Mouse (Mus musculus): ENCODE measurements around the gene St6galnac4. TPM values are rescaled to one million over a fixed set of nuclear protein-coding genes. Genes with fewer than 3 reads are reported as not detected.

St6galnac4 gene
- polyA plus RNA-seq, 1 experiment from 2014 or later: 35.1 TPM

- ATAC-seq (ENCODE audit: low read depth): no peak
- H3K9ac ChIP-seq (replicated peaks; ENCODE audit: low read depth, low read length): no peak overlapping the region
- H3K9me3 ChIP-seq (ENCODE audit: control insufficient read depth, low read length): no peaks in the 10 kb centered on the region
- 89% methylated on average over 9 of the region's 9 CpGs for WGBS
- no peak overlapping the region for H3K27ac ChIP-seq (ENCODE audit: low read depth, low read length)
- no peak overlapping the region; the same call in 1 of the 2 replicates for H3K4me3 ChIP-seq (ENCODE audit: low read depth, low read length)
- peaks cover 8% of the 10 kb centered on the region for H3K4me1 ChIP-seq (ENCODE audit: control insufficient read depth, insufficient read depth, low read length)
- no peaks in the 10 kb centered on the region for H3K36me3 ChIP-seq (ENCODE audit: control insufficient read depth, insufficient read depth, low read length)
- 0 out of 2 replicates have a peak overlapping the region, but pooled peaks have one; percentile 94 for H3K4me2 ChIP-seq (ENCODE audit: low read depth, low read length)
- no peaks in the 10 kb centered on the region for H3K27me3 ChIP-seq (ENCODE audit: control insufficient read depth, insufficient read depth, low read length)
These were observed 10.4 kb upstream of the St6galnac4 start for GRCm38 (mm10) chr2:32576532-32576931.

GRCm38 (mm10) chr2:32578146-32579046 lies 8.5 kb upstream of the St6galnac4 start:
- WGBS: 45% methylated on average over 24 of the region's 30 CpGs
- H3K4me2 ChIP-seq (ENCODE audit: low read depth, low read length): no peak overlapping the region
- ATAC-seq (ENCODE audit: low read depth): no peak

GRCm38 (mm10) chr2:32581450-32582095 lies 5.3 kb upstream of the St6galnac4 start:
- H3K4me3 ChIP-seq (ENCODE audit: low read depth, low read length): 0 out of 2 replicates have a peak overlapping the region, but pooled peaks have one; percentile 15
- no peaks in the 10 kb centered on the region for H3K9me3 ChIP-seq (ENCODE audit: control insufficient read depth, low read length)
- WGBS: 32% methylated on average over 19 of the region's 19 CpGs
- peak; percentile 52 for ATAC-seq (ENCODE audit: low read depth)
- no peak overlapping the region for H3K27ac ChIP-seq (ENCODE audit: low read depth, low read length)
- H3K9ac ChIP-seq (replicated peaks; ENCODE audit: low read depth, low read length): no peak overlapping the region
- peak overlapping the region; percentile 28; the same call in 1 of the 2 replicates for H3K4me2 ChIP-seq (ENCODE audit: low read depth, low read length)
- H3K27me3 ChIP-seq (ENCODE audit: control insufficient read depth, insufficient read depth, low read length): no peaks in the 10 kb centered on the region
- no peaks in the 10 kb centered on the region for H3K4me1 ChIP-seq (ENCODE audit: control insufficient read depth, insufficient read depth, low read length)
- no peaks in the 10 kb centered on the region for H3K36me3 ChIP-seq (ENCODE audit: control insufficient read depth, insufficient read depth, low read length)

More at GRCm38 (mm10) chr2:32578146-32579046, 8.5 kb upstream of the St6galnac4 start:
- no peaks in the 10 kb centered on the region for H3K36me3 ChIP-seq (ENCODE audit: control insufficient read depth, insufficient read depth, low read length)
- H3K4me1 ChIP-seq (ENCODE audit: control insufficient read depth, insufficient read depth, low read length): no peaks in the 10 kb centered on the region
- no peaks in the 10 kb centered on the region for H3K9me3 ChIP-seq (ENCODE audit: control insufficient read depth, low read length)
- no peaks in the 10 kb centered on the region for H3K27me3 ChIP-seq (ENCODE audit: control insufficient read depth, insufficient read depth, low read length)
- H3K9ac ChIP-seq (replicated peaks; ENCODE audit: low read depth, low read length): no peak overlapping the region
- H3K27ac ChIP-seq (ENCODE audit: low read depth, low read length): no peak overlapping the region
- no peak overlapping the region for H3K4me3 ChIP-seq (ENCODE audit: low read depth, low read length)

GRCm38 (mm10) chr2:32582830-32583799 lies 3.8 kb upstream of the St6galnac4 start:
- Histone ChIP-seq H3K9ac (replicated peaks; ENCODE audit: low read depth, low read length) (no peak overlapping the region), H3K4me2 (ENCODE audit: low read depth, low read length) (peak overlapping the region; percentile 42), H3K27me3 (ENCODE audit: control insufficient read depth, insufficient read depth, low read length) (no peaks in the 10 kb centered on the region), H3K4me3 (ENCODE audit: low read depth, low read length) (peak overlapping the region; percentile 9; the same call in 1 of the 2 replicates), H3K36me3 (ENCODE audit: control insufficient read depth, insufficient read depth, low read length) (no peaks in the 10 kb centered on the region), H3K27ac (ENCODE audit: low read depth, low read length) (no peak overlapping the region), H3K9me3 (ENCODE audit: control insufficient read depth, low read length) (no peaks in the 10 kb centered on the region), H3K4me1 (ENCODE audit: control insufficient read depth, insufficient read depth, low read length) (peaks cover 6% of the 10 kb centered on the region; the same call in 1 of the 2 replicates)
- ATAC-seq (ENCODE audit: low read depth): peak; percentile 76; the same call in 1 of the 2 replicates
- WGBS: 15% methylated on average over 37 of the region's 37 CpGs

GRCm38 (mm10) chr2:32585149-32585714 lies 1.7 kb upstream of the St6galnac4 start:
- no peak overlapping the region for H3K9ac ChIP-seq (replicated peaks; ENCODE audit: low read depth, low read length)
- H3K4me1 ChIP-seq (ENCODE audit: control insufficient read depth, insufficient read depth, low read length): peaks cover 12% of the 10 kb centered on the region; the same call in 1 of the 2 replicates
- H3K9me3 ChIP-seq (ENCODE audit: control insufficient read depth, low read length): no peaks in the 10 kb centered on the region
- H3K27me3 ChIP-seq (ENCODE audit: control insufficient read depth, insufficient read depth, low read length): no peaks in the 10 kb centered on the region
- no peak overlapping the region for H3K4me3 ChIP-seq (ENCODE audit: low read depth, low read length)
- no peak overlapping the region for H3K27ac ChIP-seq (ENCODE audit: low read depth, low read length)
- no peak overlapping the region for H3K4me2 ChIP-seq (ENCODE audit: low read depth, low read length)
- no peaks in the 10 kb centered on the region for H3K36me3 ChIP-seq (ENCODE audit: control insufficient read depth, insufficient read depth, low read length)
- ATAC-seq (ENCODE audit: low read depth): no peak
- 85% methylated on average over 7 of the region's 7 CpGs for WGBS

- ATAC-seq (ENCODE audit: low read depth): no peak
- H3K9me3 ChIP-seq (ENCODE audit: control insufficient read depth, low read length): no peaks in the 10 kb centered on the region
- 50% methylated on average over 9 of the region's 9 CpGs for WGBS
- H3K4me1 ChIP-seq (ENCODE audit: control insufficient read depth, insufficient read depth, low read length): peaks cover 12% of the 10 kb centered on the region; the same call in 1 of the 2 replicates
- H3K27ac ChIP-seq (ENCODE audit: low read depth, low read length): no peak overlapping the region
- no peaks in the 10 kb centered on the region for H3K27me3 ChIP-seq (ENCODE audit: control insufficient read depth, insufficient read depth, low read length)
- peak overlapping the region; percentile 65 for H3K9ac ChIP-seq (replicated peaks; ENCODE audit: low read depth, low read length)
- H3K36me3 ChIP-seq (ENCODE audit: control insufficient read depth, insufficient read depth, low read length): no peaks in the 10 kb centered on the region
- H3K4me3 ChIP-seq (ENCODE audit: low read depth, low read length): peak overlapping the region; percentile 49
- H3K4me2 ChIP-seq (ENCODE audit: low read depth, low read length): peak overlapping the region; percentile 66
These were observed 931 bp downstream of the St6galnac4 start for GRCm38 (mm10) chr2:32587731-32588321.

- Histone ChIP-seq H3K4me3 (ENCODE audit: low read depth, low read length) (no peak overlapping the region), H3K4me1 (ENCODE audit: control insufficient read depth, insufficient read depth, low read length) (peaks cover 12% of the 10 kb centered on the region; the same call in 1 of the 2 replicates), H3K27me3 (ENCODE audit: control insufficient read depth, insufficient read depth, low read length) (no peaks in the 10 kb centered on the region), H3K9ac (replicated peaks; ENCODE audit: low read depth, low read length) (no peak overlapping the region), H3K27ac (ENCODE audit: low read depth, low read length) (no peak overlapping the region), H3K9me3 (ENCODE audit: control insufficient read depth, low read length) (no peaks in the 10 kb centered on the region), H3K36me3 (ENCODE audit: control insufficient read depth, insufficient read depth, low read length) (no peaks in the 10 kb centered on the region), H3K4me2 (ENCODE audit: low read depth, low read length) (no peak overlapping the region)
- 70% methylated on average over 11 of the region's 11 CpGs for WGBS
- no peak for ATAC-seq (ENCODE audit: low read depth)
These were observed 2.4 kb downstream of the St6galnac4 start for GRCm38 (mm10) chr2:32589213-32589795.
